Mouse (Mus musculus): ENCODE results near the gene Wipf1.

- TF ChIP-seq CTCF (IDR thresholded peaks at IDR 0.05; ENCODE audit: borderline replicate concordance, control insufficient read depth, extremely low read depth, insufficient read depth, low read length, poor library complexity) (no peak), POLR2A (IDR thresholded peaks at IDR 0.05; ENCODE audit: control insufficient read depth, extremely low read depth, insufficient read depth, low read length, poor library complexity) (no peak)
Observed at GRCm38 (mm10) chr2:73536091-73536783, 6.7 kb upstream of the Wipf1 start.
